Mouse (Mus musculus) liver, postnatal 0 days (tissue): ENCODE results near the gene BC052040.

Experiments
- CTCF ChIP-seq: sonication (generic); IDR thresholded peaks from 2 replicates; pipeline ENCODE4 v1.5.1; 2016; ENCODE audit warnings: antibody characterized with exemption, low read depth
- EP300 ChIP-seq: IDR thresholded peaks from 2 replicates; pipeline ENCODE4 v1.6.1; 2016; ENCODE audit warnings: antibody characterized with exemption, low read depth, mild to moderate bottlenecking

GRCm38 (mm10) chr2:115574802-115575201, 6.7 kb upstream of the BC052040 start:
- no peak for TF ChIP-seq CTCF
- no peak for TF ChIP-seq EP300
